Mouse (Mus musculus): ENCODE results near the gene AC124502.3. TPM values are rescaled to one million over a fixed set of nuclear protein-coding genes. Genes with fewer than 3 reads are reported as not detected.

AC124502.3 gene
- 0.56 TPM in 1 of 2 replicates, not detected in the other for polyA plus RNA-seq (2015; fragmentation: Nextera tagmentation; extraction: Ambion mirVana)

DNA sequence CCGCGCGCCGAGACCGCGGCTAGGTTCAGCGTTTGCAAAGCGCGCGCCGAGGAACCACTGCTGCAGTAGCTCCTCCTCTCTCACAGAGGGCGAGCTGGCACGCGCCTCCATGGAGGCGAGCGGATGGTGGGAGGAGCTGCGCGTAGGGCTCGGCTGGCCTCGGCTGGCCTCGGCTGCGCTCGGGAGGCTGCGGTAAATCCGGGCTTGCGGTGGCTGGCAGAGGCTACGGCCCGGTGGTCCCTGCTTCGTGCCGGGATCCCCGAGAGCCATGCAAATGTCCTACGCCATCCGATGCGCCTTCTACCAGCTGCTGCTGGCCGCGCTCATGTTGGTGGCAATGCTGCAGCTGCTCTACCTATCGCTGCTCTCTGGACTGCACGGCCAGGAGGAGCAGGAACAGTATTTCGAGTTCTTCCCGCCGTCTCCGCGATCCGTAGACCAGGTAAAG, at the start of gene AC124502.3, which contains the start of gene B4gat1:
Gene AC124502.3 (plus strand): TSS at position 183 of the 448 bp plus-strand sequence.
Gene B4gat1 (plus strand): TSS at position 118 of the 448 bp plus-strand sequence.
- peak within 1 kb of the TSS; percentile 50 for H3K27ac ChIP-seq (ENCODE audit: low read depth, low read length)
- H3K4me3 ChIP-seq (ENCODE audit: low read depth, low read length) = peak within 1 kb of the TSS; percentile 70
- H3K4me1 ChIP-seq (replicated peaks; ENCODE audit: control insufficient read depth, insufficient read depth, low read length) = peaks cover 5% of the 10 kb centered on the region; the same call in 1 of the 2 replicates
- H3K4me2 ChIP-seq (replicated peaks; ENCODE audit: low read depth) = peak within 1 kb of the TSS; percentile 93
- WGBS = under 1% methylated on average over 34 of the region's 44 CpGs
- H3K27me3 ChIP-seq (replicated peaks; ENCODE audit: control insufficient read depth, insufficient read depth, low read length) = no peaks in the 10 kb centered on the region
- peak within 1 kb of the TSS; percentile 73 for H3K9ac ChIP-seq (ENCODE audit: low read depth, low read length)
- peak; percentile 80 for ATAC-seq
- TF ChIP-seq CTCF (IDR thresholded peaks at IDR 0.05; ENCODE audit: low read depth) = peak; percentile 71
- H3K36me3 ChIP-seq (ENCODE audit: control insufficient read depth, insufficient read depth) = no peaks in the 10 kb centered on the region
- H3K9me3 ChIP-seq (ENCODE audit: control insufficient read depth) = no peaks in the 10 kb centered on the region

GRCm38 (mm10) chr19:4989013-4989412, 49.7 kb upstream of the AC124502.3 start:
- no peak overlapping the region for H3K4me2 ChIP-seq (replicated peaks; ENCODE audit: low read depth)
- TF ChIP-seq CTCF (IDR thresholded peaks at IDR 0.05; ENCODE audit: low read depth) = peak; percentile 45
- no peak overlapping the region for H3K9ac ChIP-seq (ENCODE audit: low read depth, low read length)
- no peaks in the 10 kb centered on the region for H3K9me3 ChIP-seq (ENCODE audit: control insufficient read depth)
- no peaks in the 10 kb centered on the region for H3K4me1 ChIP-seq (replicated peaks; ENCODE audit: control insufficient read depth, insufficient read depth, low read length)
- no peak overlapping the region for H3K4me3 ChIP-seq (ENCODE audit: low read depth, low read length)
- no peak overlapping the region for H3K27ac ChIP-seq (ENCODE audit: low read depth, low read length)
- peak; percentile 50 for ATAC-seq
- H3K36me3 ChIP-seq (ENCODE audit: control insufficient read depth, insufficient read depth) = no peaks in the 10 kb centered on the region
- 2% methylated on average over 13 of the region's 13 CpGs for WGBS
- H3K27me3 ChIP-seq (replicated peaks; ENCODE audit: control insufficient read depth, insufficient read depth, low read length) = peaks cover 36% of the 10 kb centered on the region

DNA sequence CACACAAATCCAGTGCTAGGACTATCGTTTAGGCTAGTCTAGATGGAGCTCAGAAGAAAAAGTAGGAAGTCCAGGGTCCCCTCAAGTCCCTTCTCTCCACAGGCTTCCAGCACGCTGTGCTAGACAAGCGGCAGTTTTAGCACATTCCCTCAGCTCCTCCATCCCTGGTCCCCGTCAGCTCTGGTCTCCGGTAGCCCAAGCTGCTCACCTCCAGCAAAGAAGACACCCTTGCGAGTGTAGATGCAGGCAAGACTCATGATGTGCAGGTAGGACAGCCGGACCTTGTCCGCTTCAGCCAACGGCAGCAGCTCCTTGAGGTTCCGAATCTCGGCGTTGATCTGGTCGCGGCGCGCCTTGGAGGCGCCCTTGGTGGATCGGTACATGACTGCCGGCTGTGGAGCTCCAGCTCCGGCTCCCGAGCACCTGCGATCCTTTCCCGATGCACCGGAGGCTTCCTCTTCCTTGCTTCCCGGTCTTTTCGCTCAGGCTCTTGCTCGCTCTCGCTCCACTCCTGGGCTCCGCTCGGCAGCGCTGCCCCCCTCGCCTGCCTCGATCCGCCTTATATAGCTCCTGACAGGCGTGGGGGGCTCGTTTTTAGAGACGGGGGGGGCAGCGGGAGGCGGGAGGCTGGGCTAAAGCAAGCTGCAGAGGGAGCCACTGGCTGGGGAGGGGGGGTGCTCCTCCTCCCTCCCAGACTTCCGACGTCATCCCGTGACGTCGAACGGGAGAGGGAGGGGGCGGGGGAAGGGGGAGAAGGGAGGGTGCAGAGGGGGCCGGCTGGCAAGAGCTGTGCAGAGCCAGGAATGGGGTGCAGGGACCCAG, 49.0 kb upstream of the AC124502.3 start:
- Histone ChIP-seq H3K4me3 (ENCODE audit: low read depth, low read length) (no peak overlapping the region), H3K27ac (ENCODE audit: low read depth, low read length) (no peak overlapping the region), H3K4me1 (replicated peaks; ENCODE audit: control insufficient read depth, insufficient read depth, low read length) (no peaks in the 10 kb centered on the region), H3K9ac (ENCODE audit: low read depth, low read length) (no peak overlapping the region), H3K36me3 (ENCODE audit: control insufficient read depth, insufficient read depth) (no peaks in the 10 kb centered on the region), H3K27me3 (replicated peaks; ENCODE audit: control insufficient read depth, insufficient read depth, low read length) (peaks cover 33% of the 10 kb centered on the region), H3K9me3 (ENCODE audit: control insufficient read depth) (no peaks in the 10 kb centered on the region), H3K4me2 (replicated peaks; ENCODE audit: low read depth) (no peak overlapping the region)
- 28% methylated on average over 42 of the region's 47 CpGs for WGBS
- ATAC-seq = 0 out of 2 replicates have a peak, but pooled peaks have one; percentile 7
- TF ChIP-seq CTCF (IDR thresholded peaks at IDR 0.05; ENCODE audit: low read depth) = no peak

GRCm38 (mm10) chr19:4990256-4990625, 48.5 kb upstream of the AC124502.3 start, which contains the start of gene Npas4:
Npas4 (minus strand) TSS chr19:4990316.
- WGBS = 26% methylated on average over 4 of the region's 4 CpGs
- H3K9ac ChIP-seq (ENCODE audit: low read depth, low read length) = no peak within 1 kb of the TSS
- H3K4me2 ChIP-seq (replicated peaks; ENCODE audit: low read depth) = 0 out of 2 replicates have a peak within 1 kb of the TSS, but pooled peaks have one; percentile 14
- H3K27ac ChIP-seq (ENCODE audit: low read depth, low read length) = no peak within 1 kb of the TSS
- no peak for ATAC-seq
- H3K9me3 ChIP-seq (ENCODE audit: control insufficient read depth) = no peaks in the 10 kb centered on the region
- no peaks in the 10 kb centered on the region for H3K36me3 ChIP-seq (ENCODE audit: control insufficient read depth, insufficient read depth)
- no peaks in the 10 kb centered on the region for H3K4me1 ChIP-seq (replicated peaks; ENCODE audit: control insufficient read depth, insufficient read depth, low read length)
- TF ChIP-seq CTCF (IDR thresholded peaks at IDR 0.05; ENCODE audit: low read depth) = no peak
- H3K27me3 ChIP-seq (replicated peaks; ENCODE audit: control insufficient read depth, insufficient read depth, low read length) = peaks cover 29% of the 10 kb centered on the region
- no peak within 1 kb of the TSS for H3K4me3 ChIP-seq (ENCODE audit: low read depth, low read length)

GRCm38 (mm10) chr19:4990716-4991115, 48.0 kb upstream of the AC124502.3 start:
- H3K27me3 ChIP-seq (replicated peaks; ENCODE audit: control insufficient read depth, insufficient read depth, low read length) = peaks cover 29% of the 10 kb centered on the region
- no peaks in the 10 kb centered on the region for H3K4me1 ChIP-seq (replicated peaks; ENCODE audit: control insufficient read depth, insufficient read depth, low read length)
- WGBS = 2% methylated on average over 22 of the region's 22 CpGs
- H3K36me3 ChIP-seq (ENCODE audit: control insufficient read depth, insufficient read depth) = no peaks in the 10 kb centered on the region
- no peak overlapping the region for H3K27ac ChIP-seq (ENCODE audit: low read depth, low read length)
- no peak for ATAC-seq
- 0 out of 2 replicates have a peak overlapping the region, but pooled peaks have one; percentile 14 for H3K4me2 ChIP-seq (replicated peaks; ENCODE audit: low read depth)
- H3K9ac ChIP-seq (ENCODE audit: low read depth, low read length) = no peak overlapping the region
- no peak for TF ChIP-seq CTCF (IDR thresholded peaks at IDR 0.05; ENCODE audit: low read depth)
- H3K4me3 ChIP-seq (ENCODE audit: low read depth, low read length) = no peak overlapping the region
- no peaks in the 10 kb centered on the region for H3K9me3 ChIP-seq (ENCODE audit: control insufficient read depth)

DNA sequence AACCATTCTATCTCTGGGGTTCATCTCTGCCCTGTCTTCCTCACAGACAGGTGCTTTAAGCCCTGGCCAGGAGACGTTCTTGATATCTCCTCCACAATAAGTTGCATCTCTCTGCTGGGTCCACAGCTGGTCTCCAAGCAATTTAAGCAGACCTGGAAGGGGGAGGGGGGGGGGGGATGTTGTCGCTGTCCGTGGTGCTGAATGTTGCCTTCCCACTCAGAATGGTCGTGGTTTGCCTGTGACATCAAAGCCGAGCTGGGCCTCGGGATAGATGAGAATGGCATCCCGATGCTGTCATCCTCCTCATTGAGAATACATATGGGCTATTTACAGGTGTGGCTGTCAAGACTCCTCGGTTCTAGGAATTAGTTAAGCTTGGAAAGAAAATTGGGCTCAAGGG, 46.3 kb upstream of the AC124502.3 start:
- no peak for ATAC-seq
- Histone ChIP-seq H3K36me3 (ENCODE audit: control insufficient read depth, insufficient read depth) (no peaks in the 10 kb centered on the region), H3K9me3 (ENCODE audit: control insufficient read depth) (no peaks in the 10 kb centered on the region), H3K4me1 (replicated peaks; ENCODE audit: control insufficient read depth, insufficient read depth, low read length) (no peaks in the 10 kb centered on the region), H3K4me3 (ENCODE audit: low read depth, low read length) (no peak overlapping the region), H3K9ac (ENCODE audit: low read depth, low read length) (no peak overlapping the region), H3K4me2 (replicated peaks; ENCODE audit: low read depth) (no peak overlapping the region), H3K27ac (ENCODE audit: low read depth, low read length) (no peak overlapping the region), H3K27me3 (replicated peaks; ENCODE audit: control insufficient read depth, insufficient read depth, low read length) (peaks cover 26% of the 10 kb centered on the region)
- 17% methylated on average over 8 of the region's 8 CpGs for WGBS
- TF ChIP-seq CTCF (IDR thresholded peaks at IDR 0.05; ENCODE audit: low read depth) = no peak
